Mouse (Mus musculus): ENCODE measurements around the gene Ddx18. TPM values are rescaled to one million over a fixed set of nuclear protein-coding genes. Genes with fewer than 3 reads are reported as not detected.

Ddx18 gene
- polyA plus RNA-seq, 1 experiment, result 57.7 TPM

- Histone ChIP-seq H3ac (ENCODE audit: control insufficient read depth, insufficient read length, low read depth) (no peak overlapping the region), H3K79me3 (ENCODE audit: low read depth) (peaks cover 3% of the 10 kb centered on the region), H3K36me3 (ENCODE audit: control insufficient read depth, insufficient read depth) (peaks cover 86% of the 10 kb centered on the region), H3K27me3 (ENCODE audit: control insufficient read depth, insufficient read depth, insufficient read length) (no peaks in the 10 kb centered on the region), H3K4me3 (ENCODE audit: insufficient read depth, poor library complexity, severe bottlenecking) (no peak overlapping the region), H3K79me2 (ENCODE audit: control insufficient read depth, insufficient read depth) (peaks cover 4% of the 10 kb centered on the region)
- TF ChIP-seq MYOG (IDR thresholded peaks at IDR 0.05; ENCODE audit: control insufficient read depth, extremely low read depth, insufficient read length), result no peak
- no peak for TF ChIP-seq MYOD1 (IDR thresholded peaks at IDR 0.05; ENCODE audit: control insufficient read depth, insufficient read length, low read depth)
- TF ChIP-seq USF1 (IDR thresholded peaks at IDR 0.05; ENCODE audit: low read depth), result no peak
- no peak for TF ChIP-seq FOSL1 (IDR thresholded peaks at IDR 0.05; ENCODE audit: insufficient read depth, low read length, poor library complexity, severe bottlenecking)
- no peak for TF ChIP-seq CTCF (IDR thresholded peaks at IDR 0.05; ENCODE audit: control insufficient read depth, insufficient read depth, insufficient read length)
- TF ChIP-seq MAX (IDR thresholded peaks at IDR 0.05), result no peak
These were observed 9.9 kb downstream of the Ddx18 start for GRCm38 (mm10) chr1:121557861-121558260.

GRCm38 (mm10) chr1:121551457-121551835 is 16.3 kb downstream of the Ddx18 start:
- H3ac ChIP-seq (ENCODE audit: control insufficient read depth, insufficient read length, low read depth), result no peak overlapping the region
- TF ChIP-seq FOSL1 (IDR thresholded peaks at IDR 0.05; ENCODE audit: insufficient read depth, low read length, poor library complexity, severe bottlenecking) (no peak), USF1 (IDR thresholded peaks at IDR 0.05; ENCODE audit: low read depth) (no peak), MYOG (IDR thresholded peaks at IDR 0.05; ENCODE audit: control insufficient read depth, extremely low read depth, insufficient read length) (no peak), MYOD1 (IDR thresholded peaks at IDR 0.05; ENCODE audit: control insufficient read depth, insufficient read length, low read depth) (no peak), CEBPB (IDR thresholded peaks at IDR 0.05; ENCODE audit: low read depth) (no peak), CTCF (IDR thresholded peaks at IDR 0.05; ENCODE audit: control insufficient read depth, insufficient read depth, insufficient read length) (no peak), MAX (IDR thresholded peaks at IDR 0.05) (no peak)
- H3K27me3 ChIP-seq (ENCODE audit: control insufficient read depth, insufficient read depth, insufficient read length), result no peaks in the 10 kb centered on the region
- no peaks in the 10 kb centered on the region for H3K79me2 ChIP-seq (ENCODE audit: control insufficient read depth, insufficient read depth)
- peaks cover 39% of the 10 kb centered on the region for H3K36me3 ChIP-seq (ENCODE audit: control insufficient read depth, insufficient read depth)
- no peaks in the 10 kb centered on the region for H3K79me3 ChIP-seq (ENCODE audit: low read depth)
- H3K4me3 ChIP-seq (ENCODE audit: insufficient read depth, poor library complexity, severe bottlenecking), result no peak overlapping the region

DNA sequence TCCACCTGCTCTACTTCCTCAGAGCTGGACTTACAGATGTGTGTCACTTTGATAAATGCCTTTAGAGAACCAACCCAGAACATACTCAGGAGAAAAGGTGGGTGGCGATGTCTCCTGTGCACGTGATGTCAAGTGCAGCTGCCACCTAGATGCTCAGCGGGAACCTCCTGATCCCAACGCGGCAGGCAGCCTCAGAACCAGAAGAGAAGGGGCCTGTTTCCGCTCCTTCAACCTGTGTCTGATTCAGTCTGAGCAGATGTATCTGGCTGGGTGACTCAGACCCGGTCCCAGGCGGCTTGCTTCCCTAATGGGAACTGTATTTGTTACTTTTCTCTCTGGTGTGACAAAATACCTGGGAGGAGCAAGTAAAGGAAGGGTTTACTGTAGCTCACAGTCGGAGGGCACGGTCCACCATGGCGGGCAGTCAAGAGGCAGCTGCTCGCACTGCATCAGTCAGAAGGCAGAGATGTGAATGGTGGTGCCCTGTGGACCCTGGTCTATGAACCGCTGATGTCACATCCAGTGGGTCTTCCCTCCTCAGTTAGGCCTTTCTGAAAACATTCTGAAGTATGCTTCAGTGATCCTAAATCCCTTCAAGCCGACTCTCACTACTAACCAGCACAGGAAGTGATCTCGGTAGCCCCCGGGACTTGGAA is 16.9 kb downstream of the Ddx18 start:
- Histone ChIP-seq H3K79me3 (ENCODE audit: low read depth) (no peaks in the 10 kb centered on the region), H3ac (ENCODE audit: control insufficient read depth, insufficient read length, low read depth) (no peak overlapping the region), H3K79me2 (ENCODE audit: control insufficient read depth, insufficient read depth) (no peaks in the 10 kb centered on the region), H3K27me3 (ENCODE audit: control insufficient read depth, insufficient read depth, insufficient read length) (peaks cover 4% of the 10 kb centered on the region), H3K4me3 (ENCODE audit: insufficient read depth, poor library complexity, severe bottlenecking) (no peak overlapping the region), H3K36me3 (ENCODE audit: control insufficient read depth, insufficient read depth) (peaks cover 36% of the 10 kb centered on the region)
- no peak for TF ChIP-seq USF1 (IDR thresholded peaks at IDR 0.05; ENCODE audit: low read depth)
- TF ChIP-seq CEBPB (IDR thresholded peaks at IDR 0.05; ENCODE audit: low read depth), result no peak
- no peak for TF ChIP-seq MAX (IDR thresholded peaks at IDR 0.05)
- no peak for TF ChIP-seq MYOG (IDR thresholded peaks at IDR 0.05; ENCODE audit: control insufficient read depth, extremely low read depth, insufficient read length)
- TF ChIP-seq CTCF (IDR thresholded peaks at IDR 0.05; ENCODE audit: control insufficient read depth, insufficient read depth, insufficient read length), result no peak
- TF ChIP-seq FOSL1 (IDR thresholded peaks at IDR 0.05; ENCODE audit: insufficient read depth, low read length, poor library complexity, severe bottlenecking), result no peak
- no peak for TF ChIP-seq MYOD1 (IDR thresholded peaks at IDR 0.05; ENCODE audit: control insufficient read depth, insufficient read length, low read depth)

DNA sequence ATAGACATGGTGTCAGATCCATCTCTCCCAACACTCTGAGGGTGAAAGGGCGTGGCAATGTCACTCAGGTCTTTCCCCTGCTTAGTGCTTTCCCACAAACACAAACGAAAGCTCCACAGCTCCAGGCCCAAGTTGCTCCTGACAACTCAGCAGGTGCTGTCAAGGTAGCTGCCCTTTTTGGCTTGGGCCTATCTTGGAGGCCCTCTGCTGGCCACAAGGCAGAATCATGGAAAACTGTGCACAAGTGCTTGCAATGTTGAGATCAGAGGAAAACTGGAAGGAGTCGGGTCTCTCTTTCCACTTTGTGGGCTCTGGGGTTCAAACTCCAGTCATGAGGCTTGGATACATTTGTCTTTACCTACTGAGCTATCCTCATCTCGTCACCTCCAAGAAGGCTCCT is 18.3 kb downstream of the Ddx18 start:
- Histone ChIP-seq H3K4me3 (ENCODE audit: insufficient read depth, poor library complexity, severe bottlenecking) (no peak overlapping the region), H3ac (ENCODE audit: control insufficient read depth, insufficient read length, low read depth) (no peak overlapping the region), H3K79me2 (ENCODE audit: control insufficient read depth, insufficient read depth) (no peaks in the 10 kb centered on the region), H3K36me3 (ENCODE audit: control insufficient read depth, insufficient read depth) (peaks cover 24% of the 10 kb centered on the region), H3K27me3 (ENCODE audit: control insufficient read depth, insufficient read depth, insufficient read length) (peaks cover 11% of the 10 kb centered on the region), H3K79me3 (ENCODE audit: low read depth) (no peaks in the 10 kb centered on the region)
- no peak for TF ChIP-seq CEBPB (IDR thresholded peaks at IDR 0.05; ENCODE audit: low read depth)
- TF ChIP-seq MYOG (IDR thresholded peaks at IDR 0.05; ENCODE audit: control insufficient read depth, extremely low read depth, insufficient read length), result no peak
- no peak for TF ChIP-seq MYOD1 (IDR thresholded peaks at IDR 0.05; ENCODE audit: control insufficient read depth, insufficient read length, low read depth)
- TF ChIP-seq MAX (IDR thresholded peaks at IDR 0.05), result no peak
- TF ChIP-seq FOSL1 (IDR thresholded peaks at IDR 0.05; ENCODE audit: insufficient read depth, low read length, poor library complexity, severe bottlenecking), result no peak
- TF ChIP-seq CTCF (IDR thresholded peaks at IDR 0.05; ENCODE audit: control insufficient read depth, insufficient read depth, insufficient read length), result no peak
- TF ChIP-seq USF1 (IDR thresholded peaks at IDR 0.05; ENCODE audit: low read depth), result no peak

GRCm38 (mm10) chr1:121548667-121549066 is 19.1 kb downstream of the Ddx18 start:
- Histone ChIP-seq H3K36me3 (ENCODE audit: control insufficient read depth, insufficient read depth) (peaks cover 18% of the 10 kb centered on the region), H3K79me2 (ENCODE audit: control insufficient read depth, insufficient read depth) (no peaks in the 10 kb centered on the region), H3K79me3 (ENCODE audit: low read depth) (no peaks in the 10 kb centered on the region), H3ac (ENCODE audit: control insufficient read depth, insufficient read length, low read depth) (no peak overlapping the region), H3K4me3 (ENCODE audit: insufficient read depth, poor library complexity, severe bottlenecking) (no peak overlapping the region), H3K27me3 (ENCODE audit: control insufficient read depth, insufficient read depth, insufficient read length) (peaks cover 18% of the 10 kb centered on the region)
- TF ChIP-seq MYOG (IDR thresholded peaks at IDR 0.05; ENCODE audit: control insufficient read depth, extremely low read depth, insufficient read length) (no peak), MAX (IDR thresholded peaks at IDR 0.05) (no peak), CEBPB (IDR thresholded peaks at IDR 0.05; ENCODE audit: low read depth) (no peak), USF1 (IDR thresholded peaks at IDR 0.05; ENCODE audit: low read depth) (no peak), CTCF (IDR thresholded peaks at IDR 0.05; ENCODE audit: control insufficient read depth, insufficient read depth, insufficient read length) (no peak), FOSL1 (IDR thresholded peaks at IDR 0.05; ENCODE audit: insufficient read depth, low read length, poor library complexity, severe bottlenecking) (no peak), MYOD1 (IDR thresholded peaks at IDR 0.05; ENCODE audit: control insufficient read depth, insufficient read length, low read depth) (no peak)

Measured in C2C12 (cell line).